Mouse (Mus musculus): ENCODE measurements around the gene Paip2b.

DNA sequence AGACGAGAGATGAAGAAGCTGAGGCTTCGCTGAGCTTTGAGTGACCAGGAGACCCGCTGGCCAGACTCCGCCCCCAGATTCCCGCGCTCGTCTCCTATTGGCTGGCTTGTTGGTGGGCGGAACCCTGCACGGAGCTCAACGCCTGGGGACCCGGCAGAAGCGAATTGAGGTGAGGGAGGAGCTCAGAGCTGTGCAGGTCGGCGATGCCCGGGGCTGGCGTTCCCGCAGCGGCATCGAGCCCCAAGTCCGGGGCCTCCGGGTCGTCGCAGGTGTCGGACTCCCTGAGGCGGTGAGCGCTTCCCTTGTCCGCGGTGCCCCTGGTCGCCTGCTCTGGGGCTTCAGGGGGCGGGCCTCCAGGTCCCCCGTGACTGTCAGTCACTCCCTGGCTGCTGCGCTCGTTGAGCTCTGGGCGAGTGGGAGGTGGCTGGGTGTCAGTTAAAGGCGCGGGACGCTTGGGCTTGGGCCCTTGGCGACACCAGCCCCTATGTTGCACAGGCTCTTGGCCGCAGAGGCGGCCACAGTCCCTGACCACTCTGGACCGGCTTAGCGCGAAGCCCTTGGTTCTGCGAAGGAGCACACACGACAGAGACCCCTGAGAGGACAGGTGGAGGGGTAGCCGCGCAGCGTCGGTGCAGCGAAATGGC lies 35.5 kb upstream of the Paip2b start, which contains the start of gene Zfp638:
- TF ChIP-seq CTCF (IDR thresholded peaks at IDR 0.05; ENCODE audit: insufficient read depth, low read depth, low read length) = no peak
- TF ChIP-seq POLR2A (IDR thresholded peaks at IDR 0.05; ENCODE audit: insufficient read depth, low read depth, low read length) = peak; percentile 65
